Mouse (Mus musculus) kidney, embryonic 14.5 days (tissue): ENCODE measurements at regions not wholly inside any gene's neighbourhood (a gene's known extent, or its start where the extent isn't known, plus 50 kb on each side); places are given as distances from the start of the nearest gene placed in this dataset.
"Not testable (repeated sequence)": the region's sequence is repeated elsewhere in the genome, so short reads cannot be mapped to it uniquely, and the experiment has no call there.

Experiments
- ATAC-seq: fragments of 200-750 bp; cut with Nextera tagmentation; 2 replicates; pipeline ENCODE4 v1.8.0; 2017; ENCODE audit warnings: moderate number of reproducible peaks, mild to moderate bottlenecking, moderate TSS enrichment, moderate library complexity; ENCODE audit not compliant: low FRiP score, low TSS enrichment
- H3K27ac ChIP-seq: fragments of 300-500 bp; sonication (generic); 2 replicates; pipeline ENCODE4 v1.5.1; 2014; ENCODE audit warnings: low read depth, mild to moderate bottlenecking, low read length, moderate library complexity, mixed read lengths
- H3K27me3 ChIP-seq: fragments of 300-500 bp; sonication (generic); 2 replicates; pipeline ENCODE4 v1.6.1; 2014; ENCODE audit warnings: mild to moderate bottlenecking, low read length; ENCODE audit not compliant: control insufficient read depth, insufficient read depth
- H3K36me3 ChIP-seq: fragments of 300-500 bp; sonication (generic); 2 replicates; pipeline ENCODE4 v1.6.1; 2014; ENCODE audit warnings: low read length, mixed read lengths; ENCODE audit not compliant: control insufficient read depth, insufficient read depth
- H3K4me1 ChIP-seq: fragments of 300-500 bp; sonication (generic); 2 replicates; pipeline ENCODE4 v1.6.1; 2014; ENCODE audit warnings: low read length, mixed read lengths; ENCODE audit not compliant: control insufficient read depth, insufficient read depth
- H3K4me2 ChIP-seq: fragments of 300-500 bp; sonication (generic); replicated peaks from 2 replicates; pipeline ENCODE4 v1.6.1; 2014; ENCODE audit warnings: low read depth, mild to moderate bottlenecking, low read length
- H3K4me3 ChIP-seq: fragments of 300-500 bp; sonication (generic); 2 replicates; pipeline ENCODE4 v1.5.1; 2014; ENCODE audit warnings: mild to moderate bottlenecking, low read length
- H3K9ac ChIP-seq: fragments of 300-500 bp; sonication (generic); 2 replicates; pipeline ENCODE4 v1.6.1; 2014; ENCODE audit warnings: low read depth, mild to moderate bottlenecking, low read length, moderate library complexity
- H3K9me3 ChIP-seq: fragments of 300-500 bp; sonication (generic); 2 replicates; pipeline ENCODE4 v1.6.1; 2016; ENCODE audit warnings: low read length; ENCODE audit not compliant: control insufficient read depth
- WGBS: fragments of 180-500 bp; shearing (Covaris S2); extraction: QIAGEN DNeasy Blood & Tissue Kit; methylation state at CpG from one replicate; pipeline ENCODE4 v1.1.7; 2014; 5-methylcytosine and 5-hydroxymethylcytosine counted together

DNA sequence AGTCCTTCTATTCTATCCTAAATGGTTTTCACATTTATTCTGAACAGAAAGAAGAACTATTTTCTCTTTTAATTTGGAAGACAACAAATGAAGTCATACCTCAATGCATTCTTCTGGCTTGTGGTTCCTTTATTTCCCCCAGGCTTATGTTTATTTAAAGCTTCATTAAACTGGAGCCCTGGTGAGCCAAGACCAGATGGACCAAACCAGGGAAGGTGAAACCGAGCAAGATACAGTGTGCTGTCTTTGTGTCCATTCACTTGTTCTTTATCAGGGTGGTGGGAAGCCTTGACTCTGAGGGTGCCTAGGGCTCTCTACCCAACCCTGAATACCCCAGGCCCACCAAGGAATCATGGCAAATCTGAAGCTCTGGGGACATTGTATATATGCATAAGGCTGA lies 606.3 kb downstream of the Pdcd6ip start:
- ATAC-seq = no peak
- WGBS = 74% methylated on average over 1 of the region's 1 CpGs

GRCm38 (mm10) chr9:113100641-113101040 lies 607.4 kb downstream of the Pdcd6ip start:
- Histone ChIP-seq H3K9ac (no peak overlapping the region), H3K4me3 (no peak overlapping the region), H3K27me3 (no peaks in the 10 kb centered on the region), H3K9me3 (no peaks in the 10 kb centered on the region), H3K4me2 (no peak overlapping the region), H3K27ac (no peak overlapping the region), H3K4me1 (no peaks in the 10 kb centered on the region), H3K36me3 (no peaks in the 10 kb centered on the region)
- ATAC-seq = no peak
- WGBS = 81% methylated on average over 4 of the region's 4 CpGs

More for the DNA sequence above, 606.3 kb downstream of the Pdcd6ip start:
- no peaks in the 10 kb centered on the region for H3K36me3 ChIP-seq
- H3K9me3 ChIP-seq = no peaks in the 10 kb centered on the region
- no peak overlapping the region for H3K27ac ChIP-seq
- no peak overlapping the region for H3K9ac ChIP-seq
- no peaks in the 10 kb centered on the region for H3K27me3 ChIP-seq
- no peaks in the 10 kb centered on the region for H3K4me1 ChIP-seq
- no peak overlapping the region for H3K4me2 ChIP-seq
- no peak overlapping the region for H3K4me3 ChIP-seq

- H3K9me3 ChIP-seq, H3K4me2 ChIP-seq, H3K27ac ChIP-seq, ATAC-seq, H3K36me3 ChIP-seq, H3K4me3 ChIP-seq, H3K4me1 ChIP-seq, H3K9ac ChIP-seq, H3K27me3 ChIP-seq: not testable (repeated sequence)
- WGBS = 83% methylated on average over 1 of the region's 1 CpGs
Measured at GRCm38 (mm10) chr9:113095421-113095820, 612.6 kb downstream of the Pdcd6ip start.

DNA sequence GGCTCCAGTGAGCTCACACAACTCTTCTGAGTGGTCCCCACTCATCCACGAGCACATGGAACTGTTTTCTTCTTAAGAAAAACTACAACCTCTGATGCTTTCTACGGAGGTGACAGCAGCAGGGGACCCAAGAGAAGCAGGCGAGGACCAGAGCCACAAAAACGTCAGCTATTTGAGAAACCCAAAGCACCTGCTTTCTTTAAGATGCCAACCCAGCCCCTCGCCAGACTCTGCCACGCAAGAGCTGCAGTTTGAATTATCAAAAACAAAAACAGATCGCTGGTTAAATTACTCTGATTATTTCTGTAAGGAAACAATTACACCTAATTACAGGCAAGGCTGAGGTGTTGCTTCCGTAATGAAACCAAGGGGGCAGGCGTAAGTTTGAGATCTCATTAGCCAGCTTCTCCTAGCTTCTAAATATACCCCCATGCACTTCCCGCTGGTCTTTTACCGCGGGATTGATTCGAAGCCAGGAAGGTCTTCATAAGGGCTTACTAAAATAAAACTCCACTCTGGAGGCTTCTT lies 614.1 kb downstream of the Pdcd6ip start:
- 74% methylated on average over 13 of the region's 13 CpGs for WGBS

DNA sequence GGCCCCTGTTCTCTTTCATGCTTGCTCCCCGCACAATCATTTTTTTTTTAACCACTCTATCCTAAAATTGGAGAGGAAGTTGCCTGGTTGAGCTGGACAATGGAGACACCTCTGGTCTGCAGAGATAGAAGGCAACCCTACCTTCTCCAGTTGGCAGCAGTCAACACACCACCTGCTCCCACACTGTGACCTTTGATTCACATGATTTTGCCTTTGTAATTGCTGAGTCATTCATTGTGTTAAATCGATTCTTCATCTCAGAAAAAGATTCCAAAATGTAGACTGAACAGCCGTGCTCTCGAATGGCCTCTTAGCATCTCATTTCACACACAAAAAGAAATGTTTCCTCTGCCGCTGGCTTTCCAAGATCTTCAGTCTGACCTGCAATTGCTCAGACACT lies 616.2 kb downstream of the Pdcd6ip start:
- Histone ChIP-seq H3K27me3 (no peaks in the 10 kb centered on the region), H3K9me3 (no peaks in the 10 kb centered on the region), H3K4me3 (no peak overlapping the region), H3K4me1 (no peaks in the 10 kb centered on the region), H3K4me2 (no peak overlapping the region), H3K9ac (no peak overlapping the region), H3K27ac (no peak overlapping the region), H3K36me3 (no peaks in the 10 kb centered on the region)
- 93% methylated on average over 5 of the region's 5 CpGs for WGBS
- no peak for ATAC-seq

More for the DNA sequence above, 614.1 kb downstream of the Pdcd6ip start:
- H3K4me1 ChIP-seq = no peaks in the 10 kb centered on the region
- no peak overlapping the region for H3K9ac ChIP-seq
- no peaks in the 10 kb centered on the region for H3K27me3 ChIP-seq
- H3K4me2 ChIP-seq = no peak overlapping the region
- H3K4me3 ChIP-seq = no peak overlapping the region
- no peaks in the 10 kb centered on the region for H3K36me3 ChIP-seq
- no peaks in the 10 kb centered on the region for H3K9me3 ChIP-seq
- ATAC-seq = no peak
- no peak overlapping the region for H3K27ac ChIP-seq

GRCm38 (mm10) chr9:113087786-113088185 lies 620.3 kb downstream of the Pdcd6ip start:
- Histone ChIP-seq H3K4me3 (no peak overlapping the region), H3K9ac (no peak overlapping the region), H3K9me3 (no peaks in the 10 kb centered on the region), H3K4me1 (no peaks in the 10 kb centered on the region), H3K36me3 (no peaks in the 10 kb centered on the region), H3K4me2 (no peak overlapping the region), H3K27ac (no peak overlapping the region), H3K27me3 (no peaks in the 10 kb centered on the region)
- no peak for ATAC-seq
- WGBS = 80% methylated on average over 10 of the region's 10 CpGs

- ATAC-seq = 0 out of 2 replicates have a peak, but pooled peaks have one; percentile 55
- Histone ChIP-seq H3K9me3 (no peaks in the 10 kb centered on the region), H3K4me1 (no peaks in the 10 kb centered on the region), H3K27me3 (no peaks in the 10 kb centered on the region), H3K9ac (no peak overlapping the region), H3K36me3 (no peaks in the 10 kb centered on the region), H3K4me2 (no peak overlapping the region), H3K4me3 (no peak overlapping the region), H3K27ac (peak overlapping the region; percentile 24; the same call in 1 of the 2 replicates)
- 50% methylated on average over 5 of the region's 5 CpGs for WGBS
Measured at GRCm38 (mm10) chr9:113085281-113085810, 622.7 kb downstream of the Pdcd6ip start.

- H3K27me3 ChIP-seq = no peaks in the 10 kb centered on the region
- no peaks in the 10 kb centered on the region for H3K36me3 ChIP-seq
- no peaks in the 10 kb centered on the region for H3K4me1 ChIP-seq
- no peak for ATAC-seq
- H3K9ac ChIP-seq = no peak overlapping the region
- no peak overlapping the region for H3K4me3 ChIP-seq
- H3K4me2 ChIP-seq = no peak overlapping the region
- H3K9me3 ChIP-seq = peaks cover 5% of the 10 kb centered on the region; the same call in 1 of the 2 replicates
- H3K27ac ChIP-seq = no peak overlapping the region
- WGBS = 81% methylated on average over 3 of the region's 3 CpGs
Measured at GRCm38 (mm10) chr9:113074866-113075265, 633.2 kb downstream of the Pdcd6ip start.

- H3K4me3 ChIP-seq = no peak overlapping the region
- no peak overlapping the region for H3K9ac ChIP-seq
- no peaks in the 10 kb centered on the region for H3K9me3 ChIP-seq
- H3K36me3 ChIP-seq = no peaks in the 10 kb centered on the region
- no peak for ATAC-seq
- no peaks in the 10 kb centered on the region for H3K27me3 ChIP-seq
- H3K4me2 ChIP-seq = no peak overlapping the region
- 45% methylated on average over 11 of the region's 11 CpGs for WGBS
- no peak overlapping the region for H3K27ac ChIP-seq
- H3K4me1 ChIP-seq = no peaks in the 10 kb centered on the region
Measured at GRCm38 (mm10) chr9:113057415-113057814, 650.6 kb downstream of the Pdcd6ip start.
